Mouse (Mus musculus) retina, postnatal 7 days (tissue): ENCODE results near the gene Kctd11.

ENCODE experiments used
- DNase-seq: peaks from one replicate; pipeline ENCODE4 v3.0.0-alpha.2; 2012; ENCODE audit warnings: low read depth, low spot score

The Kctd11 gene

GRCm38 (mm10) chr11:69849128-69849527 lies 32.1 kb downstream of the Kctd11 start:
- DNase-seq: no peak

- DNase-seq: no peak
Measured at GRCm38 (mm10) chr11:69848021-69848420, 33.2 kb downstream of the Kctd11 start.

GRCm38 (mm10) chr11:69846738-69847688 lies 34.2 kb downstream of the Kctd11 start:
- no peak for DNase-seq

- DNase-seq: peak; percentile 74
Measured at GRCm38 (mm10) chr11:69846198-69846680, 35.0 kb downstream of the Kctd11 start, which contains the start of gene Plscr3. TSS of gene Plscr3 (plus strand) at chr11:69846376.

GRCm38 (mm10) chr11:69838714-69839104 lies 42.5 kb downstream of the Kctd11 start:
- no peak for DNase-seq

GRCm38 (mm10) chr11:69837952-69838713 lies 43.1 kb downstream of the Kctd11 start, which contains the start of gene Tmem256:
TSS of gene Tmem256 (plus strand) at chr11:69838514.
- peak; percentile 92 for DNase-seq

- peak; percentile 75 for DNase-seq
Measured at GRCm38 (mm10) chr11:69837604-69837951, 43.6 kb downstream of the Kctd11 start, which contains the start of gene Nlgn2. TSS of gene Nlgn2 (minus strand) at chr11:69837784.

GRCm38 (mm10) chr11:69836703-69837576 lies 44.3 kb downstream of the Kctd11 start:
- DNase-seq: no peak

GRCm38 (mm10) chr11:69835966-69836335 lies 45.3 kb downstream of the Kctd11 start:
- no peak for DNase-seq

- no peak for DNase-seq
Measured at GRCm38 (mm10) chr11:69835326-69835965, 45.8 kb downstream of the Kctd11 start.

- DNase-seq: no peak
Measured at GRCm38 (mm10) chr11:69834001-69834549, 47.1 kb downstream of the Kctd11 start.

- DNase-seq: no peak
Measured at GRCm38 (mm10) chr11:69833554-69833953, 47.7 kb downstream of the Kctd11 start.

- no peak for DNase-seq
Measured at GRCm38 (mm10) chr11:69828832-69829231, 52.4 kb downstream of the Kctd11 start.
